Mouse (Mus musculus) heart, adult 2 months (tissue): Measurements from ENCODE around the gene Mas1.

Experiments
- CTCF ChIP-seq: fragments of 200-600 bp; IDR thresholded peaks from 2 replicates; pipeline ENCODE4 v1.8.1; 2022; ENCODE audit warnings: antibody characterized with exemption, mild to moderate bottlenecking, moderate library complexity
- EP300 ChIP-seq: fragments of 200-500 bp; IDR thresholded peaks from 2 replicates; pipeline ENCODE4 v1.6.1; 2011; ENCODE audit warnings: low read depth, low read length, control low read depth; ENCODE audit not compliant: insufficient read depth
- POLR2A ChIP-seq: fragments of 200-500 bp; IDR thresholded peaks from 2 replicates; pipeline ENCODE4 v1.6.1; 2011; ENCODE audit warnings: mild to moderate bottlenecking, low read depth, low read length, control low read depth; ENCODE audit not compliant: insufficient read depth

DNA sequence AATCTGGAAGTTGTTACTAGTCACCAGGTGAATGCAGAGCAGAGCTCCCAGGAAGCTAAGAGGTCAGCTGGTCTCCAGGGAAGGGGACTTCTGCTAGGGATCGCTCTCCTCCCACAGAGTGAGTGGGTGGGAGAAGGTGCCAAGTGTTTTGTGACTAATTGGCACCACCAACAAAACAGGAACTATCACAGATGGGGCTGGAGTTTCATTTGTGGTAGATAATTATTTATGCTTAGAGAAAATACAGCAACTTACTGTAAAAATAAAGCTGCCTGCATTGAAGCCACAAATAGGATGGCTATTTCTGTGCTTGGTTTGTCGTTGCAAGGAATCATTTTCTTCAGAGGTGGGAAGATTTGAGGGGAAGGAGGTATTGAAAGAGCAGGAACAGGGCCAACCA is 14.1 kb downstream of the Mas1 start:
- TF ChIP-seq CTCF (no peak), POLR2A (no peak), EP300 (no peak)
